Mouse (Mus musculus) midbrain, embryonic 11.5 days (tissue): ENCODE results near the gene Ubap1. TPM values are rescaled to one million over a fixed set of nuclear protein-coding genes. Genes with fewer than 3 reads are reported as not detected.

ENCODE experiments used
- ATAC-seq: fragments of 200-750 bp; cut with Nextera tagmentation; 2 replicates; pipeline ENCODE4 v1.8.0; 2017; ENCODE audit warnings: moderate TSS enrichment, moderate library complexity; ENCODE audit not compliant: low FRiP score
- DNase-seq: peaks from one replicate; pipeline ENCODE4 v3.0.0; 2015; ENCODE audit warnings: low spot score; ENCODE audit errors: missing footprints
- H3K27ac ChIP-seq: fragments of 300-500 bp; sonication (generic); 2 replicates; pipeline ENCODE4 v1.5.1; 2014; ENCODE audit warnings: low read depth, low read length
- H3K27me3 ChIP-seq: fragments of 300-500 bp; sonication (generic); 2 replicates; pipeline ENCODE4 v1.6.1; 2014; ENCODE audit warnings: mild to moderate bottlenecking, low read length, moderate library complexity, mixed read lengths; ENCODE audit not compliant: control insufficient read depth, insufficient read depth
- H3K36me3 ChIP-seq: fragments of 300-500 bp; sonication (generic); 2 replicates; pipeline ENCODE4 v1.6.1; 2014; ENCODE audit warnings: mild to moderate bottlenecking, low read length, moderate library complexity, mixed read lengths; ENCODE audit not compliant: control insufficient read depth, insufficient read depth
- H3K4me1 ChIP-seq: fragments of 300-500 bp; sonication (generic); 2 replicates; pipeline ENCODE4 v1.6.1; 2014; ENCODE audit warnings: low read length; ENCODE audit not compliant: control insufficient read depth, insufficient read depth
- H3K4me2 ChIP-seq: fragments of 300-500 bp; sonication (generic); 2 replicates; pipeline ENCODE4 v1.6.1; 2014; ENCODE audit warnings: mild to moderate bottlenecking, moderate library complexity
- H3K4me3 ChIP-seq: fragments of 300-500 bp; sonication (generic); 2 replicates; pipeline ENCODE4 v1.5.1; 2014; ENCODE audit warnings: low read depth, low read length
- H3K9ac ChIP-seq: fragments of 300-500 bp; sonication (generic); 2 replicates; pipeline ENCODE4 v1.6.1; 2014; ENCODE audit warnings: low read length
- H3K9me3 ChIP-seq: fragments of 300-500 bp; sonication (generic); 2 replicates; pipeline ENCODE4 v1.6.1; 2016; ENCODE audit warnings: low read length; ENCODE audit not compliant: control insufficient read depth
- WGBS: fragments of 180-500 bp; shearing (Covaris S2); extraction: QIAGEN DNeasy Blood & Tissue Kit; methylation state at CpG from one replicate; pipeline ENCODE4 v1.1.7; 2014; 5-methylcytosine and 5-hydroxymethylcytosine counted together
- polyA plus RNA-seq: library from polyadenylated mRNA; unstranded; fragments of >200 nt; fragmentation: Nextera tagmentation; extraction: Ambion mirVana; gene quantifications from 2 replicates; pipeline ENCODE4 v1.2.1, GENCODE M21; 2014

Gene Ubap1
- polyA plus RNA-seq, 1 experiment from 2014 or later, result 98.0 TPM

DNA sequence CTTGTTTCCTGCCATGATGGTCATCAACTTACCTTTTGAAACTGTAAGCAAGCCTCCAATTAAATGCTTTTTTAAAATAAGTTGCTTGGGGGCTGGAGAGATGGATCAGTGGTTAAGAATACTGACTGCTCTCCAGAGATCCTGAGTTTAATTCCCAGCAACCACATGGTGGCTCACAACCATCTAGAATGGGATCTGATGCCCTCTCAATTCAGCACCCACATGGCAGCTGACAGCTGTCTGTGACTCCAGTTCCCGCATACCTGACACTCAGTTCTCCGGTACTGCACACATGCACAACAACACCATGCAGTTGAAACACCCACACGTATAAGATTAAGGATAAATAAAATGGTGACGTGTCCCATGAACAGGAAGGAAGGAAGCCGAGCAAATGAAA lies 30.5 kb upstream of the Ubap1 start:
- Histone ChIP-seq H3K4me2 (no peak overlapping the region), H3K9ac (no peak overlapping the region), H3K36me3 (no peaks in the 10 kb centered on the region), H3K27ac (no peak overlapping the region), H3K4me3 (no peak overlapping the region), H3K4me1 (peaks cover 7% of the 10 kb centered on the region), H3K27me3 (no peaks in the 10 kb centered on the region), H3K9me3 (no peaks in the 10 kb centered on the region)
- ATAC-seq (no peak), DNase-seq (no peak)
- 86% methylated on average over 5 of the region's 5 CpGs for WGBS

- Histone ChIP-seq H3K4me2 (no peak overlapping the region), H3K9ac (no peak overlapping the region), H3K4me1 (no peaks in the 10 kb centered on the region), H3K27me3 (no peaks in the 10 kb centered on the region), H3K9me3 (no peaks in the 10 kb centered on the region), H3K36me3 (no peaks in the 10 kb centered on the region), H3K27ac (no peak overlapping the region), H3K4me3 (no peak overlapping the region)
- DNase-seq (no peak), ATAC-seq (no peak)
- WGBS, result 74% methylated on average over 4 of the region's 4 CpGs
Observed at GRCm38 (mm10) chr4:41320971-41321370, 27.8 kb upstream of the Ubap1 start.

DNA sequence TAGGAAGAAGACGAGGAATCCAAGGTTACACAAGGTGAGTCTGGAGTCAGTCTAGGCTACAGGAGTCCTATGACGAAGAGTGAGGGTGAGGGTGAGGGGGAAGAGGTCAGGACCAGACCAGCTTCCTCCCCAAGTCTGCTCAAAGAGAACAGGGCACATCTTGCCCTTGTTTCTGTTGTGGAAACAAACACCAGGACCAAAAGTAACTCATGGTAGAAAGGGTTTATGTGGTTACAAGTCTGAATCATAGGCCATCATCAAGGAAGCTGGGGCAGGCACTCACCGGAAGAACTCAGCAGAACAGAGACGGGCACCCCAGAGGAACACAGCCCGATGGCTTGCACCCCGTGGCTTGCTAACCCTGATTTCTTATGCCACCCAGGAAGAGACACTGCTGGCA lies 21.9 kb upstream of the Ubap1 start:
- DNase-seq (no peak), ATAC-seq (no peak)
- Histone ChIP-seq H3K4me3 (no peak overlapping the region), H3K4me1 (no peaks in the 10 kb centered on the region), H3K27ac (no peak overlapping the region), H3K36me3 (no peaks in the 10 kb centered on the region), H3K27me3 (no peaks in the 10 kb centered on the region), H3K9ac (no peak overlapping the region), H3K4me2 (no peak overlapping the region), H3K9me3 (no peaks in the 10 kb centered on the region)
- 92% methylated on average over 6 of the region's 6 CpGs for WGBS

- no peak overlapping the region for H3K4me2 ChIP-seq
- ATAC-seq, result no peak
- H3K27ac ChIP-seq, result no peak overlapping the region
- 42% methylated on average over 4 of the region's 4 CpGs for WGBS
- no peaks in the 10 kb centered on the region for H3K9me3 ChIP-seq
- DNase-seq, result no peak
- H3K9ac ChIP-seq, result no peak overlapping the region
- no peaks in the 10 kb centered on the region for H3K4me1 ChIP-seq
- H3K4me3 ChIP-seq, result no peak overlapping the region
- H3K27me3 ChIP-seq, result no peaks in the 10 kb centered on the region
- no peaks in the 10 kb centered on the region for H3K36me3 ChIP-seq
Observed at GRCm38 (mm10) chr4:41329481-41329880, 19.3 kb upstream of the Ubap1 start.

- no peaks in the 10 kb centered on the region for H3K9me3 ChIP-seq
- no peak overlapping the region for H3K4me3 ChIP-seq
- no peak for DNase-seq
- H3K27me3 ChIP-seq, result no peaks in the 10 kb centered on the region
- no peak overlapping the region for H3K27ac ChIP-seq
- H3K4me2 ChIP-seq, result no peak overlapping the region
- H3K36me3 ChIP-seq, result no peaks in the 10 kb centered on the region
- H3K4me1 ChIP-seq, result no peaks in the 10 kb centered on the region
- ATAC-seq, result no peak
- H3K9ac ChIP-seq, result no peak overlapping the region
- 89% methylated on average over 3 of the region's 3 CpGs for WGBS
Observed at GRCm38 (mm10) chr4:41331085-41331484, 17.7 kb upstream of the Ubap1 start.

GRCm38 (mm10) chr4:41331698-41332421 lies 16.9 kb upstream of the Ubap1 start:
- H3K27ac ChIP-seq, result no peak overlapping the region
- H3K4me1 ChIP-seq, result no peaks in the 10 kb centered on the region
- H3K4me2 ChIP-seq, result no peak overlapping the region
- no peak for DNase-seq
- H3K27me3 ChIP-seq, result no peaks in the 10 kb centered on the region
- no peak overlapping the region for H3K4me3 ChIP-seq
- no peak for ATAC-seq
- no peak overlapping the region for H3K9ac ChIP-seq
- no peaks in the 10 kb centered on the region for H3K9me3 ChIP-seq
- no peaks in the 10 kb centered on the region for H3K36me3 ChIP-seq
- WGBS, result 88% methylated on average over 9 of the region's 9 CpGs

DNA sequence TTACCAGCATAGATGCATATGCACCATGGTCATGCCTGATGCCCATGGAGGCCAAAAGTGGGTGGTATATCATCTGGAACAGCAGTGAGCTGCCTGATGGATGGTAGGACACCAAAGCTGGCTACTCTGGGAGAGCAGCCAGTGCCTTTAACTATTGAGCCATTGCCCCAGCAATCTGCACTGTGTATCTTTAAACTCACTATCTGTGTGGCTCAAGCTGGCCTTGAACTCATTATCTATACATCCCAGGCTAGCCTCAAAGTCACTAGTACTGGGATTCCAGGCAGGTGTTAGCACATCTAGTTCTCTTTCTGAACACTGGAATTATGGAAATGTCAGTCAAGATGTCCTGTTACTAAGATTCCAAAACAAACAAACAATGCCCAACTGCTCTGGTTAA lies 12.2 kb upstream of the Ubap1 start:
- DNase-seq (no peak), ATAC-seq (no peak)
- Histone ChIP-seq H3K4me1 (no peaks in the 10 kb centered on the region), H3K36me3 (no peaks in the 10 kb centered on the region), H3K4me3 (no peak overlapping the region), H3K27me3 (no peaks in the 10 kb centered on the region), H3K27ac (no peak overlapping the region), H3K9me3 (no peaks in the 10 kb centered on the region), H3K4me2 (no peak overlapping the region), H3K9ac (no peak overlapping the region)

DNA sequence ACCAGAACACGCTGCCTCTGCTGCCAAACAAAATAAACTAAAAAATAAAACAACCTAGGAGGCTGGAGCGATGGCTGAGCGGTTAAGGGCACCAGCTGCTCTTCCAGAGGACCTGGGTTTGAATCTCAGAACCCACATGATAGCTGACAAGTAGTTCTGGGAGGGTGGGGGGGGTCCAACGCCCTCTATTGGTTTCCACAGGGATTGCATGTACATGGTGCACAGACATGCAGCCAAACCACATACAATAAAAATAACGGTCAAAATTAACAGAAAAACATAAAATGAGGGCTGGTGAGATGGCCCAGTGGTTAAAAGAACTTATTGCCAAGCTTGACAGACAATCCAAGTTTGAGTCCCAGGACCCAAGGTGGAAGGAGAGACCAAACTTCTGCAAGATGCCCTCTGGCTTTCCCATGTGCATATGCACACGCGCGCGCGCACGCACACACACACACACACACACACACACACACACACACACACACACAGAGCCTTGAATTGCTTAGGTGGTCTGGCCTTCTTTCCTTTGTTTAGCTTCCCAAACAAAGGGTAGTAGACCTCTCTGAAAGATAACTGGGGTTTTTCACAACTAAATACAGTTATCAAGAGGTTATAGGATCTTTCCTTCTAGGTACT lies 7.8 kb upstream of the Ubap1 start:
- DNase-seq (no peak), ATAC-seq (no peak)
- H3K27me3 ChIP-seq, result no peaks in the 10 kb centered on the region
- 82% methylated on average over 11 of the region's 11 CpGs for WGBS
- H3K9ac ChIP-seq, result no peak overlapping the region
- H3K4me3 ChIP-seq, result no peak overlapping the region
- H3K27ac ChIP-seq, result no peak overlapping the region
- no peaks in the 10 kb centered on the region for H3K9me3 ChIP-seq
- H3K4me1 ChIP-seq, result no peaks in the 10 kb centered on the region
- H3K36me3 ChIP-seq, result no peaks in the 10 kb centered on the region
- H3K4me2 ChIP-seq, result no peak overlapping the region

- Histone ChIP-seq H3K9ac (no peak overlapping the region), H3K4me2 (no peak overlapping the region), H3K4me1 (peaks cover 7% of the 10 kb centered on the region), H3K4me3 (no peak overlapping the region), H3K36me3 (no peaks in the 10 kb centered on the region), H3K27me3 (no peaks in the 10 kb centered on the region), H3K27ac (no peak overlapping the region), H3K9me3 (no peaks in the 10 kb centered on the region)
- no peak for DNase-seq
- WGBS, result 77% methylated on average over 2 of the region's 2 CpGs
- no peak for ATAC-seq
Observed at GRCm38 (mm10) chr4:41346011-41346410, 2.8 kb upstream of the Ubap1 start.
